Mouse (Mus musculus) brain, embryonic 14.5 days (tissue): Measurements from ENCODE around the gene Ccdc181.

Experiments used
- CTCF ChIP-seq: fragments of 200-500 bp; IDR thresholded peaks from 2 replicates; pipeline ENCODE4 v1.5.1; 2012; ENCODE audit warnings: inconsistent platforms, mild to moderate bottlenecking, moderate library complexity, borderline replicate concordance; ENCODE audit not compliant: insufficient read depth, insufficient read length; ENCODE audit errors: extremely low read depth
- POLR2A ChIP-seq: fragments of 200-500 bp; IDR thresholded peaks from 2 replicates; pipeline ENCODE4 v1.6.1; 2012; ENCODE audit warnings: mild to moderate bottlenecking, inconsistent platforms, borderline replicate concordance; ENCODE audit not compliant: poor library complexity, insufficient read depth, insufficient read length, severe bottlenecking; ENCODE audit errors: extremely low read depth

- TF ChIP-seq CTCF = no peak
- TF ChIP-seq POLR2A = no peak
These were observed 38.7 kb downstream of the Ccdc181 start for GRCm38 (mm10) chr1:164314085-164314484.
